Mouse (Mus musculus) naive thymus-derived CD4-positive, alpha-beta T cell, adult 2 months (primary cell): ENCODE results near the gene Cul5.

Experiments used
- DNase-seq: peaks from one replicate; pipeline ENCODE4 v3.0.0-alpha.2; 2011; ENCODE audit warnings: low read depth

Gene Cul5

GRCm38 (mm10) chr9:53669680-53670219 lies at the start of gene Cul5:
TSS of gene Cul5 (minus strand) at chr9:53670014.
- peak; percentile 65 for DNase-seq

DNA sequence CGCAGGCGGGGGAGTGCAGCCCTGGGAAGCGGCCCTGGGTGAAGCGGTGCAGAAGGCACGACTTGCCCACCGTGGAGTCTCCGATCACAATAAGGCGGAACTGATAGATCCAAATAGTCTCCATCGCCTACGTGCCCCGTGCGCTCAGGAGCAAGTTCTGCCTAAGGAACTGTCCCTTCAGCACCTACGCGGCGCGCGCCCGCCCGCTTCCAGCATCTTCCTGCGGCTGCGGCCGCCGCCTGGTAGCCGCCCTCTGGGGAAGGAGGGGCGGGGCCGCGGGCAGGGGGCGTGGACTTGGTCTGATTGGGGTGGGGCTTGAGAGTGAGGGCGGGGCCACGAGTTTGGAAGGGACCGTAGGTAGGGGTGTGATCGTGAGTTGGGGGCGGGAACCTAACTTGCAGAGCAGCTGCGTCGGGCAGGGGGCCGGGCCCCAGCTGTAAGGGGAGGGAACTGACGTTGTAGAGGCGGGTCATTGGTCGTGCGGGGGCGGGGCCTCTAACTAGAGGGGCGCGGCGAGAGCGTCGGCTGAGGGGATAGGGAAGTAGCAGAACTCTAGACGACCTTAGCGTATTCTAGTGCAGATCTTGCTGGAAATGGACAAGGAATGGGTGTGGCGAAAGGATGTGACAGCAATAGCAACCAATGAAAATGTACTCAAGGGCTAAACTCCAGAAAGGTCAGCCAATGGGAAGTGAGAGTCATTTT lies 36.3 kb upstream of the Cul5 start, which contains the start of gene Rab39:
Gene Rab39, minus strand, starts transcription at position 241 of the 705 bp plus-strand sequence.
- DNase-seq: peak; percentile 65

GRCm38 (mm10) chr9:53705491-53705991 lies 35.7 kb upstream of the Cul5 start:
- DNase-seq: no peak

- DNase-seq: no peak
These were observed 33.2 kb upstream of the Cul5 start for GRCm38 (mm10) chr9:53702991-53703390.

- DNase-seq: no peak
These were observed 30.7 kb upstream of the Cul5 start for GRCm38 (mm10) chr9:53700496-53700895.

DNA sequence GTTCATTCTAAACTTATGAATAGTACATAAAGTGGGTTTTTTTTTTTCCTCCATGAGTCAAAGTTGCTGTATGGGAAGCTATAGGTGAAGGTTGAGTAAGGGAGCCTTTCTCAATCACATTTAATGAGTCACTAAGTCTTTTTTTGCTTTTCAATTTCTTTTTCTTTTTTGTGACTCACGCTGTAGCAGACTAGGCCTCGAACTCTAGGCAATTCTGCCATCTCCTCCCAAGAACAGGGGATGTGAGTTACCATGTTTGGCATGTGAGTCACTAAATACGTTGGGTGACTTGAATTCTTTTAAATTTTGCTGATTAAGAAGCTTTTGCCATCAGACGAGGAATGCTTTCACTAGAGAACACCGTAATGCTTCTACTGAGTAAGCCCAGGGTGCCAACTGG lies 26.0 kb upstream of the Cul5 start:
- no peak for DNase-seq

DNA sequence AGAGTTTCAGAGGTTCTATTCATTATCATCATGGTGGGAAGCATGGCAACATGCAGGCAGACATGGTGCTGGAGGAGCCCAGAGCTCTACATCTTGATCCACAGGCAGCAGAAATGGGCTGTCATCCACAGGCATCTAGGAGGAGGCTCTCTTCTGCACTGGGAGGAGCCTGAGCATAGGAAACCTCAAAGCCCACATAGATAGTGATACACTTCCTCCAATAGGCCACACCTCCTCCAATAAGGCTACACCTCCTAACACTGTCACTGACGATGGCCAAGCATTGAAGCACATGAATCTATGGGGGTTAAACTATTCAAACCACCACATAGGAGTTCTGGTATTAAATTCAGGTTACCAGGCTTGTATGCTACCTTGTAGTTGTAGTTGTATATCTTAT lies 23.9 kb upstream of the Cul5 start:
- DNase-seq: no peak

GRCm38 (mm10) chr9:53691745-53692670 lies 22.2 kb upstream of the Cul5 start:
- no peak for DNase-seq

- no peak for DNase-seq
These were observed 11.0 kb upstream of the Cul5 start for GRCm38 (mm10) chr9:53680851-53681250.

GRCm38 (mm10) chr9:53676921-53677320 lies 7.1 kb upstream of the Cul5 start:
- DNase-seq: no peak

DNA sequence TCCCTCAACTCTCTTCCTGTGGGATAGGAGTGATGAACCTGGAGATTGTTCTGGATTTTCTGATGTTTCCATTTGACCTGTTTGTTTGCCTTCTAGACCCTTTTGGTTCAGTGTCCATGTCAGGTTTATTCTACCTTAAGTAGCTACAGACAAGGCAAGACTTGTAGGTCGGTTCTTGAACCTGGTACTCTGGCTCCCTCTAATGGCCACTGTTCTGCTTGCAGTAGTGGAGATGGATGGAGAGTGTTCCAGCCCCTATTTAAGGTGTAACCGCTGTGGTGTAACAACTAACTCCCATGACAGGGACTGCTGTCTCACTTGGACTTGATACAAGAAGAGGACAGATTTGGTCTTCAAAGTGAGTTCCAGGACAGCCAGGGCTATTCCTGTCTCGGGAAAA lies 3.8 kb upstream of the Cul5 start:
- DNase-seq: peak; percentile 92

- DNase-seq: peak; percentile 97
These were observed 2.7 kb downstream of the Cul5 start for GRCm38 (mm10) chr9:53667020-53667669.

GRCm38 (mm10) chr9:53666665-53667019 lies 3.2 kb downstream of the Cul5 start:
- no peak for DNase-seq

DNA sequence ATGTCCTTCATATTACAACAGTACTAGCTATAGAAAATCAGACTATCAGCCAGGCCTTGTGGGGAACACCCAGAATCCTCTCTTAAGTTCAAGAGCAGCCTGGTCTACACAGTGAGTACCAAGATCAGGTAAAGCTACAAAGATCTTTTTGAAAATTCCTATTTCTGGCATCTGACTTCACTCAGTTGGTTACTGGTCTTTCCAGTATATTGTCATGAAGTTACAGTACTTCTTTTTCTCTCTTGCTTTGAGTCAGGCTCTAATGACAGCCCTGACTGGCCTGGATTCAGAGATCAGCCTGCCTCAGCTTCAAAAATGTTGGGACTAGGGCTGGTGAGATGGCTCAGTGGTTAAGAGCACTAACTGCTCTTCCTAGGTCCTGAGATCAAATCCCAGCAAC lies 4.4 kb downstream of the Cul5 start:
- no peak for DNase-seq

GRCm38 (mm10) chr9:53664819-53665218 lies 5.0 kb downstream of the Cul5 start:
- no peak for DNase-seq

- DNase-seq: no peak
These were observed 35.0 kb downstream of the Cul5 start for GRCm38 (mm10) chr9:53634796-53635195.

DNA sequence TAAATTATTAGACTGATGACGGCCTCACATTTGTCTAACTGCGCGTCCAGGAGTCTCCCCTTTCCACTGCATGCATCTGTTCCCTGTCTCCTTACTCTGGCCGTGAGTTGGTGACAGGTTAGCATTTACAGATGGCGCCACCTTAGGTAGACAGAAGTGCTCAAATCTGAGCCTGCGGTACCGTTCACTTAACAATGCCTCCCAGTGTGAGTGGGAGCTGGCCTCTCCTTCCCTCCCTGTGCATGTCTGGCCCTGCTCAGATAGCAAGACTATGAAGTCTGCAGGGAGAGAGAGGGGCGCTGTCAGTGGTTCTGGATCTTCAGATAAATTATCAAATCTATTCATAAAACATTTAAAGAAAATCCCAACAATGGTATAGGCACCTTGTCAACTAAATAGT lies 54.6 kb downstream of the Cul5 start:
- DNase-seq: no peak

DNA sequence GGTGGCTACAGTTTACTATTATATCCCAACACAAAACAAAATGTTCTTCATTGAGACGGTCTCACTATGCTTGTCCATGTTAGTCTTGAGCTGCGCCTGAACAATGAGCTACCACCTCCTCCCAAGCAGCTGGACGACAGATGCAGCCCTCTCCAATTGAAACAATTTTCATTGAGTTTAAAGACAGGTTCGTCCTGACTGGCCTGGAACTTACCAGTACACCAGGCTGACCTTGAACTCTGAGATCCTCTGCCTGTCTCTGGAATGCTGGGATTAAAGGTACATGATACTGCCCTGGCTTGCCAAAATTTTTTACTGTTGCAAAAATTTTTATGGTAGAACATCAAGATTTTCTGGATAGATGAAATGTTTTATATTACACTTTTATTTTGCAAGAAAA lies 55.5 kb downstream of the Cul5 start:
- DNase-seq: no peak

DNA sequence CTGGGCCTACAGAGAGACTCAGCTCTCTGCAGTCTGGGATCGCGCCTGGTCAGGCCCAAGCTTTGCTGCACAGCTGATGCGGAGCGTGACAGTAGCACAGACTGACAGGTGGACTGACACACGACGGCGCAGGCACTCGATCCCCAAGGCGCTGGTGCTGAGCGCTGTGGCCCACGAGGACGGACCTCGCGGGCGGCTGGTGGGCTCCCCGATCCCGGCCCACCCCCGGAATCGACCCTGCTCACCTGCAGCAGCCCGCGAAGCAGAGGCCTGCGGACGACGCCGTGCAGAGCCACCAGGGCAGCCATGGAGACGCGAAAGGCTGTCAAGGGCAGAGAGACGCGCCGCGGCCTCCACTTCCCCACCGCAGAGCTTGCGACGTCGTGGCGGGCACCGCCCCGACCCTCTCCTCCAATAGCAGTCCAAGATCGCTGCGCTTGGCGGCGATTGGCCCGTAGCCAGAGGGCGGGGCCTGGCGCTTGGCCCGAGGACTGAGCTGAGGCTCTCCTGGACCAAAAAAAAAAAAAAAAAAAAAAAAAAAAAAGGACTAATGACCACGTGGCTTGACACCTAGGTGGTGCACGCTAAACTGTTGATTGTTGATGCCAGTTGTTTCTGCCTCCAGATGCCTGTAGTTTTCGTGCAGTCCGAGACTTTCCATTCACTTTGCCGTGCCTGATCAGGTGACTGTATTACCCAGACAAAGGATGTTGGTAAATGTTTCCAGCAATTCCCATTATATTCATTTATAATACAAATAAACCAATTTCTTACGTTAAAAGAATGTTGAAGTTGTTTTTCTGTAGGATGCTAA lies 59.6 kb downstream of the Cul5 start, which contains the start of gene Acat1:
Gene Acat1, minus strand, starts transcription at position 415 of the 814 bp plus-strand sequence.
- DNase-seq: peak; percentile 90

DNA sequence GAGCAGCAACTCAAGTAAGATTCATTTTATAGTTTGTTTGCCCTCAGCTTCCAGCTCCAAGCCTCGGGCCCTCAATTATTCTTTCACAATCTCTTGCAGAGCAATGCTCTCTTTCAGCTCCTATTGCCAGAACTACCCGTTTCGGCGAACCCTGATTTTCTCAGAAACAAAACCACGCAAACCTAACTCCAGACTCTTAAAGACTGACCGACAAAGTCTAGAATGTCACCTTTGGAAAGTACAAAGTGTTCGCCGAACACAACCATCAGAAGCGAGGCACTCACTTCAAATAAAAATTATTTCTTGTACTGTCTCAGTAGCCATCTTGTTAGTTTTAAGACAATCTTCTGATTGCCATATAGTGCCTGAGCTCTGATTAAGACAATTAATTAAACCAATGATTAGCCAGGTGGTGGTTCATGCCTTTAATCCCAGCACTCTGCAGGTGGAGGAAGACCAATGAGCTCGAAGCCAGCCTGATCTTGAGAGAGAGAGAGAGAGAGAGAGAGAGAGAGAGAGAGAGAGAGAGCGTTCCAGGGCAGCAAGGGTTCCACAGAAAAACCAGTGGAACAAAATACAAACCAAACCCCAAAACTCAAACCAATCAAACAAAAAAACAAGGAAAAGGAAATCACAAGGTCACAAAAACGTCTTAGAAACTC lies 60.4 kb downstream of the Cul5 start:
- DNase-seq: no peak

GRCm38 (mm10) chr9:53607816-53608215 lies 62.0 kb downstream of the Cul5 start:
- no peak for DNase-seq
